Mouse (Mus musculus) CH12.LX (cell line): ENCODE measurements around the gene Itih5. TPM values are rescaled to one million over a fixed set of nuclear protein-coding genes. Genes with fewer than 3 reads are reported as not detected.

Experiments used
- DNase-seq: peaks from one replicate; pipeline ENCODE4 v3.0.0-alpha.2; 2013; ENCODE audit errors: extremely low read depth
- H3K27ac ChIP-seq: 2 replicates; pipeline ENCODE4 v1.5.1; 2012; ENCODE audit warnings: low read depth, mild to moderate bottlenecking, control low read depth, moderate library complexity; ENCODE audit not compliant: insufficient read depth
- H3K27me3 ChIP-seq: replicated peaks from 2 replicates; pipeline ENCODE3; 2012; ENCODE audit warnings: inconsistent platforms
- H3K36me3 ChIP-seq, 2 experiments: replicated peaks in 1 of 2; 2 replicates each; pipeline versions ENCODE3 to v1.6.1; 2012; ENCODE audit warnings: inconsistent platforms in 1 of 2, low read length in 1 of 2, mild to moderate bottlenecking in 1 of 2, mixed read lengths in 1 of 2, moderate library complexity in 1 of 2; ENCODE audit not compliant: control insufficient read depth in 1 of 2, insufficient read depth in 1 of 2
- H3K4me1 ChIP-seq, 2 experiments: 2 replicates each; pipeline ENCODE4 v1.6.1; 2012; ENCODE audit warnings: inconsistent platforms in 1 of 2, moderate library complexity in 1 of 2; ENCODE audit not compliant: insufficient read depth in 2 of 2, control insufficient read depth in 1 of 2
- H3K4me2 ChIP-seq: 2 replicates; pipeline ENCODE4 v1.6.1; 2012; ENCODE audit warnings: low read depth, mild to moderate bottlenecking, control low read depth; ENCODE audit not compliant: poor library complexity, insufficient read depth, severe bottlenecking
- H3K4me3 ChIP-seq, 3 experiments: fragments of 150-350 bp in 1 of 3; sonication (generic) in 1 of 3; replicated peaks in 1 of 3; 2 replicates each; pipeline versions ENCODE3 to v1.5.1; 2011 to 2012; ENCODE audit warnings: low read depth in 2 of 3, low read length in 2 of 3, mild to moderate bottlenecking in 2 of 3, moderate library complexity in 2 of 3, control low read depth in 1 of 3, improper control_type of control experiment in 1 of 3, inconsistent platforms in 1 of 3, mixed read lengths in 1 of 3; ENCODE audit not compliant: poor library complexity in 1 of 3
- H3K79me2 ChIP-seq: replicated peaks from 2 replicates; pipeline ENCODE4 v1.6.1; 2012; ENCODE audit warnings: mild to moderate bottlenecking, moderate library complexity; ENCODE audit not compliant: control insufficient read depth, poor library complexity, insufficient read depth, severe bottlenecking; ENCODE audit errors: extremely low read depth
- H3K9ac ChIP-seq: 2 replicates; pipeline ENCODE4 v1.6.1; 2012; ENCODE audit warnings: low read depth, mild to moderate bottlenecking, control low read depth, moderate library complexity; ENCODE audit not compliant: insufficient read depth
- H3K9me3 ChIP-seq: replicated peaks from 2 replicates; pipeline ENCODE3; 2012; ENCODE audit warnings: low read length, inconsistent platforms, mixed read lengths
- BHLHE40 ChIP-seq: IDR thresholded peaks from 2 replicates; pipeline ENCODE4 v1.6.1; 2011; ENCODE audit warnings: mild to moderate bottlenecking, low read depth, low read length, improper control_type of control experiment
- CHD1 ChIP-seq: IDR thresholded peaks from 2 replicates; pipeline ENCODE4 v1.6.1; 2012; ENCODE audit warnings: low read depth, low read length, improper control_type of control experiment, inconsistent platforms
- ELF1 ChIP-seq: IDR thresholded peaks from 2 replicates; pipeline ENCODE4 v1.6.1; 2014; ENCODE audit warnings: low read depth, mild to moderate bottlenecking, inconsistent platforms, low read length, improper control_type of control experiment
- ETS1 ChIP-seq: conservative IDR thresholded peaks from 2 replicates; pipeline ENCODE4 v1.6.1; 2012; ENCODE audit warnings: low read depth, mild to moderate bottlenecking, inconsistent platforms, low read length, improper control_type of control experiment, moderate library complexity
- HCFC1 ChIP-seq: IDR thresholded peaks from 2 replicates; pipeline ENCODE4 v1.6.1; 2012; ENCODE audit warnings: low read depth, mild to moderate bottlenecking, inconsistent platforms, low read length, improper control_type of control experiment
- JUND ChIP-seq: conservative IDR thresholded peaks from 2 replicates; pipeline ENCODE4 v1.6.1; 2011; ENCODE audit warnings: low read depth, low read length, improper control_type of control experiment
- MAFK ChIP-seq: IDR thresholded peaks from 2 replicates; pipeline ENCODE4 v1.6.1; 2011; ENCODE audit warnings: low read length, improper control_type of control experiment; ENCODE audit not compliant: insufficient replicate concordance
- MAZ ChIP-seq: IDR thresholded peaks from 2 replicates; pipeline ENCODE4 v1.6.1; 2012; ENCODE audit warnings: low read depth, mild to moderate bottlenecking, inconsistent platforms, low read length, improper control_type of control experiment, moderate library complexity
- MXI1 ChIP-seq: IDR thresholded peaks from 2 replicates; pipeline ENCODE4 v1.6.1; 2011; ENCODE audit warnings: mild to moderate bottlenecking, low read depth, low read length, improper control_type of control experiment
- NELFE ChIP-seq: IDR thresholded peaks from 2 replicates; pipeline ENCODE4 v1.6.1; 2011; ENCODE audit warnings: low read depth, low read length, improper control_type of control experiment
- NRF1 ChIP-seq: IDR thresholded peaks from 2 replicates; pipeline ENCODE4 v1.6.1; 2014; ENCODE audit warnings: low read depth, mild to moderate bottlenecking, inconsistent platforms, low read length, improper control_type of control experiment, moderate library complexity
- POLR2A ChIP-seq: IDR thresholded peaks from 2 replicates; pipeline ENCODE4 v1.6.1; 2011; ENCODE audit warnings: low read depth, mild to moderate bottlenecking, improper control_type of control experiment, low read length
- RAD21 ChIP-seq: IDR thresholded peaks from 2 replicates; pipeline ENCODE4 v1.6.1; 2011; ENCODE audit warnings: low read depth, mild to moderate bottlenecking, low read length, improper control_type of control experiment, moderate library complexity
- SMC3 ChIP-seq: IDR thresholded peaks from 2 replicates; pipeline ENCODE4 v1.6.1; 2011; ENCODE audit warnings: low read depth, low read length, improper control_type of control experiment
- TCF12 ChIP-seq: IDR thresholded peaks from 2 replicates; pipeline ENCODE4 v1.6.1; 2014; ENCODE audit warnings: low read depth, mild to moderate bottlenecking, inconsistent platforms, low read length, improper control_type of control experiment
- UBTF ChIP-seq: IDR thresholded peaks from 2 replicates; pipeline ENCODE4 v1.6.1; 2012; ENCODE audit warnings: low read depth, mild to moderate bottlenecking, inconsistent platforms, low read length, improper control_type of control experiment, moderate library complexity
- USF2 ChIP-seq: conservative IDR thresholded peaks from 2 replicates; pipeline ENCODE4 v1.6.1; 2011; ENCODE audit warnings: low read depth, low read length, improper control_type of control experiment
- ZKSCAN1 ChIP-seq: IDR thresholded peaks from 2 replicates; pipeline ENCODE4 v1.6.1; 2012; ENCODE audit warnings: low read depth, inconsistent platforms, low read length, improper control_type of control experiment, borderline replicate concordance
- dilution Hi-C: fragments of 300-500 bp; cut with MboI; formaldehyde crosslinking; loops from 2 replicates; pipeline ENCODE4 v1.14.3; 2020; ENCODE audit warnings: low sequenced_read_pairs; ENCODE audit not compliant: extremely low pct_unique_long_range_greater_than_20kb, extremely low pct_ligation_motif_present
- in situ Hi-C: fragments of 300-500 bp; cut with MboI; formaldehyde crosslinking; loops from 3 replicates; pipeline ENCODE4 v1.14.3; 2019; ENCODE audit warnings: low sequenced_read_pairs, low pct_ligation_motif_present, low pct_unique_long_range_greater_than_20kb, mixed read lengths
- polyA plus RNA-seq: library from polyadenylated mRNA; unstranded; fragments of >175 nt; gene quantifications from 2 replicates; pipeline ENCODE4 v1.2.1, GENCODE M21; 2012; ENCODE audit warnings: low read depth; ENCODE audit not compliant: insufficient read length
- total RNA-seq, 2 experiments: library from RNA; depleted of rRNA; stranded (reverse); fragments of 300-350 nt in 1 of 2; fragments of >200 nt in 1 of 2; gene quantifications; 2 replicates each; pipeline ENCODE4 v1.2.3; 2012 to 2014

Gene Itih5
- total and polyA plus RNA-seq, 3 experiments, result 0.08 to 0.30 (median 0.11) TPM

DNA sequence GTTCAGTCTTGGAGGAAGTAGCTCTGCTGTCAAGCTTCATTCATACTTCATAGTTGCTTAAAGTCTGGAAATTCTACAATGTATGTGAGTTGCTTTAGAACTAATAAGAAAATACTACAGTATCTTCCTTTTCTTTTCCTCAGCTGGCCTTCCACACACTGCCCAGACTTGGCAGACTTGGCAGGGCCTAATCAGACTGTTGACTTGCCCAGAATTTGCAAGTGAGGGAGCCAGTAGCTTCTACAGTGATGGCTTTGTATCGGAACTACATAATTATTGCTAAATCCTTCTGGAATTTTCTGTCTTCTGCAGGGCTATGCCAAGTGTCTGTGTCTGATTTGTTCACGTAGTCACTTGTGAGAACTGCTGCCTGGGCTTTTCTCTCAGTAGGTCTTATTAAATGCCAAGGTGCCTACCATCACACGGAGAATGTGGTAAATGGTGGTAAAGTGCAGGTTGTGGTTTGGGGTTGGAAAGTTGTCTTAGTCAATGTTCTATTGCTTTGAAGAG is 120.2 kb downstream of the Itih5 start:
- in situ Hi-C loops, result no loop called here
- Histone ChIP-seq H3K4me2 (no peak overlapping the region), H3K4me3 (no peak overlapping the region), H3K4me1 (peaks cover 0 to 8% of the 10 kb centered on the region in 2 experiments; a peak in 3 of 4 replicates), H3K36me3 (no peaks in the 10 kb centered on the region), H3K27ac (no peak overlapping the region), H3K79me2 (no peaks in the 10 kb centered on the region), H3K9me3 (no peaks in the 10 kb centered on the region), H3K9ac (no peak overlapping the region), H3K27me3 (no peaks in the 10 kb centered on the region)
- no peak for DNase-seq
- dilution Hi-C loops, result no loop called here
- TF ChIP-seq ELF1 (no peak), RAD21 (no peak), MAZ (no peak), ETS1 (no peak), TCF12 (no peak), MAFK (no peak), SMC3 (no peak), MXI1 (no peak), JUND (no peak), ZKSCAN1 (no peak), UBTF (no peak), CHD1 (no peak)

DNA sequence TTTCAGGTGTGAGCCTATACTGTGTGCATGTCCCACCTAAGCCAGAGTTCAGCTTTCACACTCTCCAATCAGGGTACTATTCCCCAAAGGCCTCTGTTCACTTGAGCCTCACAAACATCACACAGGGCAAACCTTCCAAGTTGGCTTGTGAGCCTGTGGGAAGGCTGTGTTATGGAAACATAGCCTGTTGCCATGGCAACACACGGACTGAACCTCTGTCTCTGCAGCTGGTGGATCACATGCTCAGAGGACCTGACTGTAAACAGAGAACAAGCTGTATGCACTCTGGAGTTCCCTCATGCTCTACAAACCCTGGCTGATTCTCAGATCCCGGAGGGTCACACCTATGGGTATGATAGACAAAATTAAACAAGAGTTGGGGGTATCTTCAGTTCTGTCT is 122.8 kb downstream of the Itih5 start:
- no peaks in the 10 kb centered on the region for H3K36me3 ChIP-seq
- H3K9ac ChIP-seq, result no peak overlapping the region
- H3K4me2 ChIP-seq, result no peak overlapping the region
- peak; percentile 73 for DNase-seq
- H3K79me2 ChIP-seq, result no peaks in the 10 kb centered on the region
- dilution Hi-C loops (no loop called here), in situ Hi-C loops (no loop called here)
- H3K27me3 ChIP-seq, result no peaks in the 10 kb centered on the region
- TF ChIP-seq NELFE (no peak), CHD1 (no peak), ETS1 (0 out of 2 replicates have a peak, but pooled peaks have one; percentile 12), BHLHE40 (no peak), MXI1 (no peak; the same call in 1 of the 2 replicates), SMC3 (no peak), NRF1 (no peak), USF2 (peak; percentile 31; the same call in 1 of the 2 replicates), HCFC1 (no peak), POLR2A (no peak)
- H3K4me1 ChIP-seq, result peaks cover 0 to 8% of the 10 kb centered on the region in 2 experiments; a peak in 3 of 4 replicates
- H3K27ac ChIP-seq, result no peak overlapping the region
- no peak overlapping the region for H3K4me3 ChIP-seq
- H3K9me3 ChIP-seq, result no peaks in the 10 kb centered on the region
